ENCODE assay signal across 14 mouse cellular contexts in the genomic region with DNA sequence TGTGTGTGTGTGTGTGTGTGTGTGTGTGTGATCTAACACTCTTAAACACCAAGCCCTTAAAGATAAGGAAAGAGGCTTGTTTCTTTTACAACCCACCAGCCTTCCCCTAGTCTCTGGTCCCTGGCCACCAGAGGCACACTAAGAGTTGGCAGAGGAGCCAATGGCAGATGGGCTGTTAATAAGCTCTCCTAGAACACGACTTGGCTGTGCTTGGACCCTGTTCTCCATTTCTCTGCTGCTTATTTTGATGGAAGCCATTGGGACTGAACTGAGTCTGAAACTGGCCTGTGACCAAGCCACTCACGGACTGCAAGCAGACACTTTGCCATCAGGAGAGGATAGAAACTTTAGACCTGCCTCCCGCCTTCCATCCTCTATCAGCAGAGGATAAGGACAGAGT.
DNase-seq lines count a peak whose midpoint lies in the region; ATAC-seq and TF ChIP-seq lines count a peak whose summit lies in the region.
"Had no signal": no experiment of that assay in that cellular context is flagged by ENCODE, and none has a peak within 500 bp of the region (broad histone marks: within the 10 kb centered on the region; RNA-seq: fewer than 3 reads in every experiment).

No protein-coding gene starts in this region.

- H3K36me3 ChIP-seq in midbrain, postnatal 0 days (ENCODE audit: insufficient read depth, low read length) = no peaks in the 10 kb centered on the region
- H3K36me3 ChIP-seq in midbrain, embryonic 15.5 days (replicated peaks) = no peaks in the 10 kb centered on the region
- no peaks in the 10 kb centered on the region for H3K36me3 ChIP-seq in kidney, embryonic 15.5 days
- H3K36me3 ChIP-seq: heart, embryonic 12.5 days; lung, embryonic 15.5 days had no signal

- no peak; the same call in 1 of the 2 replicates for ATAC-seq in midbrain, postnatal 0 days (ENCODE audit: low FRiP score)
- no peak for ATAC-seq in midbrain, embryonic 15.5 days (replicated peaks)
- ATAC-seq in kidney, embryonic 15.5 days (replicated peaks; ENCODE audit: low FRiP score) = no peak
- ATAC-seq: intestine, postnatal 0 days had no signal

- no peak overlapping the region for H3K27ac ChIP-seq in midbrain, postnatal 0 days (ENCODE audit: low read depth, low read length)
- no peak overlapping the region for H3K27ac ChIP-seq in midbrain, embryonic 15.5 days
- no peak overlapping the region for H3K27ac ChIP-seq in kidney, embryonic 15.5 days
- H3K27ac ChIP-seq: lung, embryonic 15.5 days had no signal

- no peaks in the 10 kb centered on the region for H3K27me3 ChIP-seq in midbrain, postnatal 0 days (ENCODE audit: insufficient read depth, low read length)
- no peaks in the 10 kb centered on the region for H3K27me3 ChIP-seq in midbrain, embryonic 15.5 days (replicated peaks)
- H3K27me3 ChIP-seq in kidney, embryonic 15.5 days = no peaks in the 10 kb centered on the region
- H3K27me3 ChIP-seq: heart, embryonic 12.5 days; lung, embryonic 15.5 days had no signal

- H3K4me1 ChIP-seq in midbrain, postnatal 0 days (ENCODE audit: insufficient read depth, low read length) = no peaks in the 10 kb centered on the region
- H3K4me1 ChIP-seq in midbrain, embryonic 15.5 days = no peaks in the 10 kb centered on the region
- 0 out of 2 replicates have a peak, but pooled peaks cover 6% of the 10 kb centered on the region for H3K4me1 ChIP-seq in kidney, embryonic 15.5 days
- H3K4me1 ChIP-seq: heart, embryonic 12.5 days; lung, embryonic 15.5 days had no signal

- H3K4me3 ChIP-seq in midbrain, postnatal 0 days (ENCODE audit: low read depth, low read length) = no peak overlapping the region
- H3K4me3 ChIP-seq in midbrain, embryonic 15.5 days = no peak overlapping the region
- no peak overlapping the region for H3K4me3 ChIP-seq in kidney, embryonic 15.5 days (replicated peaks)
- H3K4me3 ChIP-seq: heart, embryonic 12.5 days; lung, embryonic 15.5 days had no signal

- no peaks in the 10 kb centered on the region for H3K9me3 ChIP-seq in midbrain, postnatal 0 days (ENCODE audit: low read length)
- H3K9me3 ChIP-seq in midbrain, embryonic 15.5 days = no peaks in the 10 kb centered on the region
- H3K9me3 ChIP-seq in kidney, embryonic 15.5 days (replicated peaks) = no peaks in the 10 kb centered on the region
- H3K9me3 ChIP-seq: heart, embryonic 12.5 days; lung, embryonic 15.5 days had no signal

- 78% methylated on average over 3 of the region's 3 CpGs for WGBS in midbrain, postnatal 0 days
- 84% methylated on average over 3 of the region's 3 CpGs for WGBS in midbrain, embryonic 15.5 days
- 66% methylated on average over 3 of the region's 3 CpGs for WGBS in kidney, embryonic 15.5 days

- TF ChIP-seq CTCF in midbrain, postnatal 0 days (IDR thresholded peaks at IDR 0.05) = no peak

- DNase-seq in gastrocnemius, adult 18-20 months (ENCODE audit: low spot score) = peak; percentile 1
- DNase-seq in gastrocnemius, adult 8-10 months (ENCODE audit: low spot score in 2 of 2) = no peak
- peak; percentile 88 for DNase-seq in midbrain, postnatal 0 days (ENCODE audit: low spot score)
- peak; percentile 90 to 92 for DNase-seq in cerebellum, postnatal 14 days
- peak; percentile 37 to 67 for DNase-seq in layer of hippocampus, postnatal 14 days (ENCODE audit: low spot score in 2 of 2)
- no peak for DNase-seq in kidney, postnatal 10 days
- DNase-seq: heart, postnatal 36 days; kidney, postnatal 36 days; right cerebral cortex, adult 18-20 months had no signal

- no peak overlapping the region for H3K9ac ChIP-seq in midbrain, postnatal 0 days (replicated peaks; ENCODE audit: low read length, poor library complexity, severe bottlenecking)
- H3K9ac ChIP-seq in midbrain, embryonic 15.5 days = no peak overlapping the region
- H3K9ac ChIP-seq in kidney, embryonic 15.5 days = no peak overlapping the region
- H3K9ac ChIP-seq: heart, embryonic 12.5 days; lung, embryonic 15.5 days had no signal

- H3K4me2 ChIP-seq in midbrain, postnatal 0 days (ENCODE audit: low read depth, low read length, poor library complexity, severe bottlenecking) = no peak overlapping the region
- H3K4me2 ChIP-seq in midbrain, embryonic 15.5 days = no peak overlapping the region
- H3K4me2 ChIP-seq in kidney, embryonic 15.5 days = no peak overlapping the region
- H3K4me2 ChIP-seq: heart, embryonic 12.5 days; lung, embryonic 15.5 days had no signal

Comparison
In these comparisons a context has a peak if more than half of its experiments do, and no peak if none do; other contexts are left out.
1. DNase-seq: peak in gastrocnemius, adult 18-20 months (single experiment), midbrain, postnatal 0 days (single experiment), cerebellum, postnatal 14 days (2 of 2) and layer of hippocampus, postnatal 14 days (2 of 2); none in gastrocnemius, adult 8-10 months (0 of 2) and kidney, postnatal 10 days (single experiment).